Mouse (Mus musculus) heart, postnatal 10 days (tissue): ENCODE results near the gene Lpar3. TPM values are rescaled to one million over a fixed set of nuclear protein-coding genes. Genes with fewer than 3 reads are reported as not detected.
A peak's percentile ranks its signal among the peaks of the same experiment; 100 is the strongest.

Experiments used
- DNase-seq, 2 experiments: peaks; one replicate each; pipeline ENCODE4 v3.0.0; 2021
- intact Hi-C: fragments of 180-260 bp; cut with DNase I; formaldehyde crosslinking; loops from one replicate; pipeline ENCODE4 v1.15.1; 2025
- total RNA-seq, 2 experiments: library from RNA; stranded (reverse); gene quantifications; 2 replicates each; pipeline ENCODE4 v1.2.3; 2021

Lpar3 gene
- total RNA-seq, 2 experiments from 2014 or later = 3.0 TPM

- intact Hi-C loops = no loop called here
- no peak for DNase-seq
Measured at GRCm38 (mm10) chr3:146303194-146303593, 82.4 kb downstream of the Lpar3 start.

GRCm38 (mm10) chr3:146304556-146305405 is 84.0 kb downstream of the Lpar3 start:
- intact Hi-C loops = no loop called here
- peak; percentile 13 to 20 for DNase-seq

- DNase-seq = no peak
- intact Hi-C loops = no loop called here
Measured at GRCm38 (mm10) chr3:146307341-146307740, 86.6 kb downstream of the Lpar3 start.

GRCm38 (mm10) chr3:146307886-146308285 is 87.1 kb downstream of the Lpar3 start:
- no peak for DNase-seq
- intact Hi-C loops = no loop called here

- intact Hi-C loops = no loop called here
- DNase-seq = no peak
Measured at GRCm38 (mm10) chr3:146309586-146309985, 88.8 kb downstream of the Lpar3 start.

- DNase-seq = no peak
- intact Hi-C loops = no loop called here
Measured at GRCm38 (mm10) chr3:146311121-146311538, 90.4 kb downstream of the Lpar3 start.

- intact Hi-C loops = no loop called here
- no peak for DNase-seq
Measured at GRCm38 (mm10) chr3:146315414-146315813, 94.7 kb downstream of the Lpar3 start.

GRCm38 (mm10) chr3:146316293-146316692 is 95.5 kb downstream of the Lpar3 start:
- DNase-seq = no peak
- intact Hi-C loops = no loop called here

- intact Hi-C loops = no loop called here
Measured at GRCm38 (mm10) chr3:146317366-146317765, 96.6 kb downstream of the Lpar3 start.

GRCm38 (mm10) chr3:146317911-146318310 is 97.1 kb downstream of the Lpar3 start:
- intact Hi-C loops = no loop called here
- no peak for DNase-seq

More at GRCm38 (mm10) chr3:146317366-146317765, 96.6 kb downstream of the Lpar3 start:
- no peak for DNase-seq

- intact Hi-C loops = no loop called here
- no peak for DNase-seq
Measured at GRCm38 (mm10) chr3:146318520-146318938, 97.8 kb downstream of the Lpar3 start.

GRCm38 (mm10) chr3:146318987-146319386 is 98.2 kb downstream of the Lpar3 start:
- intact Hi-C loops = no loop called here
- DNase-seq = no peak

- intact Hi-C loops = no loop called here
- no peak for DNase-seq
Measured at GRCm38 (mm10) chr3:146319503-146319902, 98.7 kb downstream of the Lpar3 start.

GRCm38 (mm10) chr3:146324949-146325348 is 104.2 kb downstream of the Lpar3 start:
- intact Hi-C loops = loop anchor here (5.0 kb wide), 1 partner anchor 592 kb away; no protein-coding TSS in a partner anchor
- DNase-seq = no peak

- no peak for DNase-seq
- intact Hi-C loops = loop anchor here (5.0 kb wide), 1 partner anchor 590 kb away; no protein-coding TSS in a partner anchor
Measured at GRCm38 (mm10) chr3:146326743-146327536, 106.2 kb downstream of the Lpar3 start.

- intact Hi-C loops = loop anchor here (1.0 to 5.0 kb wide), 3 partner anchors 143 to 618 kb away; no protein-coding TSS in a partner anchor
Measured at GRCm38 (mm10) chr3:146327537-146328255, 106.9 kb downstream of the Lpar3 start.

GRCm38 (mm10) chr3:146328749-146329148 is 108.0 kb downstream of the Lpar3 start:
- DNase-seq = no peak
- intact Hi-C loops = loop anchor here (1.0 to 5.0 kb wide), 3 partner anchors 144 to 617 kb away; no protein-coding TSS in a partner anchor

More at GRCm38 (mm10) chr3:146327537-146328255, 106.9 kb downstream of the Lpar3 start:
- peak; percentile 69 to 78 for DNase-seq

GRCm38 (mm10) chr3:146331819-146332218 is 111.1 kb downstream of the Lpar3 start:
- intact Hi-C loops = no loop called here
- no peak for DNase-seq

- DNase-seq = no peak
- intact Hi-C loops = no loop called here
Measured at GRCm38 (mm10) chr3:146333270-146333669, 112.5 kb downstream of the Lpar3 start.

GRCm38 (mm10) chr3:146334070-146334469 is 113.3 kb downstream of the Lpar3 start:
- intact Hi-C loops = no loop called here

More at GRCm38 (mm10) chr3:146334070-146334469, 113.3 kb downstream of the Lpar3 start:
- DNase-seq = no peak
